Mouse (Mus musculus): ENCODE results near the gene Efna3.
A peak's percentile ranks its signal among the peaks of the same experiment; 100 is the strongest.

DNA sequence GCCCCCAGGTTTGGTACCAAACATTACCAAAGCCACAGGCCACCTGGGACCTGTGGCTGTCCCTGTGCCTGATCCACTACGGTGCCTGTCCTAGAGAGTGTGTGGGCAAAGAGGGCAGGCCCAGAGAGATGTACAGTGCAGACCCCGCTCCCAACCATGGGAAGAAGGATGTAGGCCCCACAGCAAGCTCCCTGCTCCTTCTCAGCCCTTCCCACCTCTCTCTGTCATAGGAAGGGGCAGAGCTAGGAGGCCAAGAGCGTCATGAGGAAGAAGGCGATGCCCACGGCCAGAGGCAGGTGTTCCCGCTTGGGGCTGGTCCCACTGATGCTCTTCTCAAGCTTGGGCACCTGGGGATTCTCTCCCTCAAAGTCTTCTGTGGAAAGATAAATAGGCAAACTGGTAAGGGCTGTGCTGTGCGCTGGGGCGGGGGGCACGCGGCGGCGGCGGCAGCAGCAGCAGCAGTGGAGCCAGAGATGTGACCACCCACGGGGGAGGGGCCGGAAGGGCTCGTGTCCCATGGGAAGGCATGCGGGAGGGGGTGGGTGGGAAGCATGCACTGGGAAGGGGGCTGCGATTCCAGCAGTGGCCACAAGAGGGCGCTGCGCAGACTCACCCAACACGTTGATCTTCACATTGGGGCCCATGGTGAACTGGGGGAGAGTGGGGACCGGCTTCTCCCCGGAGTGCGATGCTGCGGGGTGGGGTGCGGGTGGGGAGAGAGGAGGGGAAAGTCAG is 7.4 kb downstream of the Efna3 start:
- TF ChIP-seq POLR2A (IDR thresholded peaks at IDR 0.05; ENCODE audit: insufficient read depth, low read depth, low read length) (0 out of 2 replicates have a peak, but pooled peaks have one; percentile 7), CTCF (IDR thresholded peaks at IDR 0.05; ENCODE audit: insufficient read depth, low read depth, low read length) (peak; percentile 76)
